In genomic region chr2:25982052-25982425, GRCm38 (mm10) we compare ENCODE assay signal across 8 mouse cellular contexts. TPM values are rescaled to one million over a fixed set of nuclear protein-coding genes. Genes with fewer than 3 reads are reported as not detected.
DNase-seq lines count a peak whose midpoint lies in the region; ATAC-seq lines count a peak whose summit lies in the region.

No protein-coding gene starts in this region.

- peak overlapping the region; percentile 97 for H3K9ac ChIP-seq in liver, embryonic 15.5 days

- peak overlapping the region; percentile 89 for H3K27ac ChIP-seq in liver, embryonic 15.5 days (replicated peaks)

- H3K4me1 ChIP-seq in liver, embryonic 15.5 days (replicated peaks): peaks cover 56% of the 10 kb centered on the region

- peak overlapping the region; percentile 94 for H3K4me3 ChIP-seq in liver, embryonic 15.5 days (replicated peaks)

- H3K4me2 ChIP-seq in liver, embryonic 15.5 days: peak overlapping the region; percentile 95

- peaks cover 5% of the 10 kb centered on the region for H3K27me3 ChIP-seq in liver, embryonic 15.5 days

- WGBS in liver, embryonic 15.5 days (ENCODE audit: insufficient replicate concordance): 1% methylated on average over 16 of the region's 16 CpGs

- ATAC-seq in liver, embryonic 15.5 days (ENCODE audit: insufficient read depth): no peak

- no peaks in the 10 kb centered on the region for H3K9me3 ChIP-seq in liver, embryonic 15.5 days (replicated peaks)

- no peaks in the 10 kb centered on the region for H3K36me3 ChIP-seq in liver, embryonic 15.5 days (replicated peaks)

- peak; percentile 2 for DNase-seq in retina, embryonic 14.5 days (ENCODE audit: low spot score)
- no peak for DNase-seq in retina, postnatal 1 day
- DNase-seq in cerebellum, postnatal 4 days (ENCODE audit: low spot score in 2 of 2): peak; percentile 32 to 53
- peak; percentile 95 for DNase-seq in heart, adult 11 months
- DNase-seq in kidney, adult 11 months: peak; percentile 50
- peak; percentile 22 for DNase-seq in ovary, postnatal 14 days (ENCODE audit: low spot score)
- peak; percentile 48 for DNase-seq in urinary bladder, postnatal 25 days (ENCODE audit: low spot score)

RNA-seq across cellular contexts. Expression of gene Camsap1, which starts 1.0 kb away (rescaled TPM):
- polyA plus RNA-seq in liver, embryonic 15.5 days (2015; fragmentation: Nextera tagmentation; extraction: Ambion mirVana): 4.9 and 5.6 TPM in 2 replicates

RNA-seq across cellular contexts. Expression of gene Ubac1, which starts 39.5 kb away (rescaled TPM):
- polyA plus RNA-seq in liver, embryonic 15.5 days (2015; fragmentation: Nextera tagmentation; extraction: Ambion mirVana): 437 and 467 TPM in 2 replicates
